Mouse (Mus musculus) heart, postnatal 0 days (tissue): ENCODE results near the gene Clybl. TPM values are rescaled to one million over a fixed set of nuclear protein-coding genes. Genes with fewer than 3 reads are reported as not detected.

ENCODE experiments used
- ATAC-seq: fragments of 200-750 bp; cut with Nextera tagmentation; 2 replicates; pipeline ENCODE4 v1.8.0; 2017; ENCODE audit warnings: low read depth, moderate number of reproducible peaks, moderate library complexity; ENCODE audit not compliant: insufficient read depth
- DNase-seq: peaks from one replicate; pipeline ENCODE4 v3.0.0-alpha.2; 2016; ENCODE audit warnings: low spot score
- H3K27ac ChIP-seq: fragments of 300-500 bp; sonication (generic); 2 replicates; pipeline ENCODE4 v1.5.1; 2014; ENCODE audit warnings: low read depth, mild to moderate bottlenecking
- H3K27me3 ChIP-seq: fragments of 300-500 bp; sonication (generic); 2 replicates; pipeline ENCODE4 v1.6.1; 2014; ENCODE audit warnings: low read length, mixed read lengths; ENCODE audit not compliant: control insufficient read depth, insufficient read depth
- H3K36me3 ChIP-seq: fragments of 300-500 bp; sonication (generic); replicated peaks from 2 replicates; pipeline ENCODE4 v1.6.1; 2014; ENCODE audit warnings: low read length, mixed read lengths; ENCODE audit not compliant: control insufficient read depth, insufficient read depth
- H3K4me1 ChIP-seq: fragments of 300-500 bp; sonication (generic); 2 replicates; pipeline ENCODE4 v1.6.1; 2014; ENCODE audit warnings: antibody characterized with exemption; ENCODE audit not compliant: control insufficient read depth, insufficient read depth
- H3K4me2 ChIP-seq: fragments of 300-500 bp; sonication (generic); 2 replicates; pipeline ENCODE4 v1.6.1; 2014; ENCODE audit warnings: low read depth, mild to moderate bottlenecking, low read length, moderate library complexity
- H3K4me3 ChIP-seq: fragments of 300-500 bp; sonication (generic); 2 replicates; pipeline ENCODE4 v1.5.1; 2014; ENCODE audit warnings: low read depth, low read length
- H3K9ac ChIP-seq: fragments of 300-500 bp; sonication (generic); replicated peaks from 2 replicates; pipeline ENCODE4 v1.6.1; 2014; ENCODE audit warnings: low read depth, low read length, mixed read lengths
- H3K9me3 ChIP-seq: fragments of 300-500 bp; sonication (generic); replicated peaks from 2 replicates; pipeline ENCODE4 v1.6.1; 2016; ENCODE audit warnings: low read length; ENCODE audit not compliant: control insufficient read depth
- CTCF ChIP-seq: IDR thresholded peaks from 2 replicates; pipeline ENCODE4 v1.5.1; 2016; ENCODE audit warnings: antibody characterized with exemption, control low read depth, low read depth
- EP300 ChIP-seq: IDR thresholded peaks from 2 replicates; pipeline ENCODE4 v1.6.1; 2016; ENCODE audit warnings: antibody characterized with exemption, low read depth
- WGBS: fragments of 180-500 bp; shearing (Covaris S2); extraction: QIAGEN DNeasy Blood & Tissue Kit; methylation state at CpG from one replicate; pipeline ENCODE4 v1.1.7; 2014; 5-methylcytosine and 5-hydroxymethylcytosine counted together
- polyA plus RNA-seq: library from polyadenylated mRNA; unstranded; fragments of >200 nt; fragmentation: Nextera tagmentation; extraction: Ambion mirVana; gene quantifications from 2 replicates; pipeline ENCODE4 v1.2.1, GENCODE M21; 2015
- total RNA-seq: library from RNA; depleted of rRNA; stranded (reverse); fragments of >200 nt; gene quantifications from 2 replicates; pipeline ENCODE4 v1.2.3, GENCODE M21; 2014; ENCODE audit warnings: low replicate concordance

The Clybl gene
- total and polyA plus RNA-seq, 2 experiments from 2014 or later, result 74.6 to 111 TPM

DNA sequence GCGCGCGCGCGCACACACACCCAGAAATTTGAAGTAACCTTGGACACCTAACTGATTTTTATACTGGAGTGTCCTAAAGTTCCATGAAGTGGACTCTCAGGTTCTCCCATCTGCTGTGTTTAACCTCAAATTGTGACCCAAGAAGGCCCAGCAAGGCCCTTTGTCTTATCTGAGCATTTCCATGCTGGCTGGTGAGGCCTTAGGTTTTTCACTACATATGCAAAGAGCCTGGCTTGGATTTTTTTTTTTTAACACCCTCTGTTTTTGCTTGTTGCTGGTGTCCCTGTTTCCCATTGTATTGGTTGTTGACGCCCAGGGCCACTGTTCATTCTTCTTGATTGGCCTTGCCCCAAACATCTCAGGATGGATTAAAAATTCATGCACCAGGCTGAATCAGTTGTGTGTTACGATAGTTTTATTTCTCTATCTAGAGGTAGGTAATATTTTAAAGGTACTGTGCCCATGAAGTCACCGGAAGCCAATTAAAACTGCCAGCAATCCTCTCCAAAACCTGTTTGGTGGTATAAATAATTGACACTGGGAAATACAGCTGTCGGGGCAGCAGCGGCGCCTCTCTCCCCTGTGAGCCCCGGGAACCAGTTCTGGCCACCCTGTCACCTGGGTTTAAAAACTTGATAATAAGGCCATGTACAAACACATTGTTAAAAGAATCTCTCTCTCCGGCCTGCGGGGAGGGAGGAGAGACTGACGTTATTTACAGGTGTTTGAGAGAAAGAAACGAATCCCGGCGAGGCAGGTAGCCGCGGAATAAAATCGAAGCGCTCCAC is 45.4 kb downstream of the Clybl start:
- TF ChIP-seq EP300 (no peak), CTCF (no peak)
- H3K9ac ChIP-seq, result no peak overlapping the region
- ATAC-seq, result no peak
- H3K9me3 ChIP-seq, result no peaks in the 10 kb centered on the region
- no peaks in the 10 kb centered on the region for H3K36me3 ChIP-seq
- H3K4me1 ChIP-seq, result no peaks in the 10 kb centered on the region
- peaks cover 21% of the 10 kb centered on the region for H3K27me3 ChIP-seq
- H3K27ac ChIP-seq, result no peak overlapping the region
- no peak overlapping the region for H3K4me2 ChIP-seq
- no peak for DNase-seq
- WGBS, result 87% methylated on average over 22 of the region's 22 CpGs
- H3K4me3 ChIP-seq, result no peak overlapping the region

DNA sequence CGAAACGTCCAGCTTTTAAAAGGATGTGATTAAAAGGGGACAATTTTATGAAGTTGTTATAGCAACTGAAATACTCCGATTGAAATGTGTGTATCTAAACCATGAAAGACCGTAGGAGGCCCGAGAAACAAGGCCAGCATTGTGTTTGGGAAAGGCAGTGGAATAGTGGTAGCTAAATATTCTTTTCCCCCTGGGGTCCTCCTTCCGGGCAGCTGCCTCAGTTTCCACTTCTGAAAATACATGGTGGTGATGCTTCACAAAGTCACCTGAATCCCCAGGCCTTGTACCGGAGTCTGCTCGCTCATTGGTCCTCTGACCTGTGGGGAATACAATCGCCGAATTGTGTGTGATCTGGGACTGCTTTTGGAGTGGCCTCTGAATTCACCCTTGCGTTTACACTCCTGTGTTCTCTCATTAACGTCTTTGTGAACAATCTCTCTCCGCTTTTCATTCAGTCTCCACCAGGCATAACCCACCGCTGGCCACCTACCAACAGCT is 46.0 kb downstream of the Clybl start:
- H3K36me3 ChIP-seq, result no peaks in the 10 kb centered on the region
- DNase-seq (no peak), ATAC-seq (no peak)
- H3K4me2 ChIP-seq, result no peak overlapping the region
- H3K4me1 ChIP-seq, result no peaks in the 10 kb centered on the region
- no peaks in the 10 kb centered on the region for H3K9me3 ChIP-seq
- 83% methylated on average over 14 of the region's 14 CpGs for WGBS
- H3K27me3 ChIP-seq, result peaks cover 21% of the 10 kb centered on the region
- no peak overlapping the region for H3K4me3 ChIP-seq
- TF ChIP-seq EP300 (no peak), CTCF (no peak)
- H3K9ac ChIP-seq, result no peak overlapping the region
- H3K27ac ChIP-seq, result no peak overlapping the region

DNA sequence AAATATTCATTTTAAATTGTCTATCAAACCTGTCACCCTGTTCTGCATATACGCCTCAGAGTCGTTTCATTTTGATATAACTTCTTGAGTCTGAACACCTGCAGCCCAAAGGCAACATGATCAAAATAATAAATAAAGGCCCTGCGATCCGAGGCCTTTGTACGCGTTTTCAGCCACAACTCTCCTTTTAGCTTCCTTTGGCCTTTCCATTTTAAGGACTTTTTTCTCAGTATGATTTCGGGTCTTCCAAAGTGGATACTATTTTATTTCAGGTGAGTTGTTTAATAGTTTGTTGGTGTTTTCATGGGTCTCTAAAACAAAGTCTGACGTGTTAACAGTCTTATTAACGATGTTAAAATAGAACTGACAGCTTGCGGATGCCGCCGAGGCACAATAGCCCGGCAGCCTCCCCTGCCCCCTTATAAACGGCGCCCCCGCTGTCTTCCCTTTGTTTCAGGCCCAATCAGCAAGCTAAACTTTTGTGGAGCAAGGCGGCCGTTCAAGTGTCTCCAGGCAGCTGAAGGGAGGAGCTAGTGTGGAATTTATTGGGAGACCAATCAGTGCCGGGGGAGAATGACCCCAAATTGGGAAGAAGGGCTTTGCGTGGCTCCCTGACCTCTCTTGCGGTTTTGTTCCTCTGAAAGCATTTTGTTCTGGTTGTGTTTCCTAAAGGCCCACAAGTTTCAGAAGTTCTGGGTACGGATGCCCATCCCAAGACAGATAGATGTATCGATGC is 47.5 kb downstream of the Clybl start:
- Histone ChIP-seq H3K9me3 (no peaks in the 10 kb centered on the region), H3K4me2 (no peak overlapping the region), H3K36me3 (no peaks in the 10 kb centered on the region), H3K4me3 (no peak overlapping the region), H3K9ac (no peak overlapping the region), H3K27me3 (peaks cover 20% of the 10 kb centered on the region), H3K27ac (no peak overlapping the region), H3K4me1 (no peaks in the 10 kb centered on the region)
- TF ChIP-seq EP300, result no peak
- TF ChIP-seq CTCF, result no peak
- no peak for DNase-seq
- ATAC-seq, result no peak
- 48% methylated on average over 23 of the region's 23 CpGs for WGBS

DNA sequence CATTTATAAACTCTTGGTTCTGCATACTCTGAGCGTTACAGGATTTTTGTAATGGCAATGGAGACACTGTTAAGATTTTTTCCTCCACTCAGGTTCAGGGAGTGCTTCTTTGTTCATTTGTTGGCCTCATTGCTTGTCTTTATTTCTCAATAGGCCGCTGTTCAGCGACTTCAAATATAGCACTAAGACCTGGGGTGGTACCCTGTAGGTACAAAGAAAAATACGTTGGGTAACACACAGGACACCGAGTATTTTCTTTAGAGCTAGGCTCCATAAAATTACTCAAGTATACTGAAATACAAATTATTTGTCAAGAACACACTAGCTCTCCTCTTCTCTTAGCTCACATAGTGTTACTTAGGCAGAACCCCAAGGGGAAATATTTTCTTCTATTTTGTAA is 48.5 kb downstream of the Clybl start:
- no peak for TF ChIP-seq CTCF
- TF ChIP-seq EP300, result no peak
- no peak for ATAC-seq
- Histone ChIP-seq H3K27me3 (peaks cover 14% of the 10 kb centered on the region), H3K9me3 (no peaks in the 10 kb centered on the region), H3K4me1 (no peaks in the 10 kb centered on the region), H3K9ac (no peak overlapping the region), H3K27ac (no peak overlapping the region), H3K4me2 (no peak overlapping the region), H3K36me3 (no peaks in the 10 kb centered on the region), H3K4me3 (no peak overlapping the region)
- no peak for DNase-seq
- 93% methylated on average over 5 of the region's 5 CpGs for WGBS

DNA sequence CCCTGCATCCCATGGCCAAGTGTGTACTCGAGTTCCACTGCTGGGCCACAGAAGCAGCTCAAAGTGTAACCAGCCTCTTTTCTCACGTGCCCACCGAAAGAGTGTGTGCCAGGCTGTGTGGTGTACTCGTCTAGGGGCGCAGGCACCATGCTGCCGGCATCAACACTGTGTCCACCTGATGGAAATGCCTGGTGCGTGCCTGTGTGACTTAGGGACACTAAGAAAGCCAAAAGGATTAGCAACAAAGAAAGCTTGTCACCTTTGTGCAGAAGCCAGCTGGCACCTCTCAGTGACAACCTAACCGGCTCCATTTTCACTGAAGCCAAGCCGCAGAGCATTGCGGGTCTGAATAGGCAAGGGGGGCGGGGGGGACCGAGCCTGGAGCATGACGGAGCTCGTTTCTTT is 49.1 kb downstream of the Clybl start:
- no peak overlapping the region for H3K27ac ChIP-seq
- 78% methylated on average over 14 of the region's 14 CpGs for WGBS
- DNase-seq, result no peak

More for the DNA sequence above, 49.1 kb downstream of the Clybl start:
- no peak for TF ChIP-seq EP300
- TF ChIP-seq CTCF, result no peak
- Histone ChIP-seq H3K9ac (no peak overlapping the region), H3K4me2 (no peak overlapping the region), H3K36me3 (no peaks in the 10 kb centered on the region), H3K4me3 (no peak overlapping the region), H3K27me3 (peaks cover 9% of the 10 kb centered on the region), H3K9me3 (no peaks in the 10 kb centered on the region), H3K4me1 (no peaks in the 10 kb centered on the region)
- ATAC-seq, result no peak
